Mouse (Mus musculus): ENCODE results near the gene Wdr35. TPM values are rescaled to one million over a fixed set of nuclear protein-coding genes. Genes with fewer than 3 reads are reported as not detected.
"Not testable (repeated sequence)": the region's sequence is repeated elsewhere in the genome, so short reads cannot be mapped to it uniquely, and the experiment has no call there.

Gene Wdr35
- total RNA-seq (2022) = 10 to 100 TPM; 39.5 to 48.2 (median 43.8) TPM

DNA sequence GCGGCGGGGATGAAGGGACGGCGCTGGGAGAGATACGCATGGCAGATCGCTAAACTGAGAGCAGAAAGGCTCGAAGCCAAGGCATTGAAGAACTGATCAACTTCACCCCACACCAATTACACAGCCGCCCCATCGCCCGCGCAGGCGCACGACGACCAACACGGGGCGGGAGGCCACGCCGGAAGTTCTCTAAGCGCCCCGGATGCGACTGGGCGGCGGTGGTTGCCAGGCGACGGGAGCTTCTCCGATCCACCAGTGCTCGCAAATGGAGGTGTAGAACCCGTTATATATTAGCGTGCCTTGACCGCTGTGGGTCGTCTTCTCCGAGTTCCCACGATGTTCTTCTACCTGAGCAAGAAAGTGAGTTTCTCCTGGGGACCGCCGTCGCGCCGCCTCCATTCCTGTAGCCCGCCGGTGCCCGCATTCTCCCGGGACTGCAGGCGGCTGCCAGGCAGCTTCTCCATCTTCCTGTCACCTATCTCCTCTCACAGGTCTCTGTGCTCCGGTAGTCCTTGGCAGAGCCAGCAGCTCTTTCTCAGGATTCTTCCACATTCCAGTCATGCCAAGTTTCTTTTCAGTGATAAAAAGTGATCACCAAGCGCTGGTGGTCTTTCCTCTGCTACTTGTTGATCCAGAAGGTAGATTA lies at the start of gene Wdr35:
Wdr35 (plus strand) TSS at position 73 of the 646 bp plus-strand sequence.
- peak; percentile 81 to 89 for DNase-seq (ENCODE audit: low spot score in 2 of 2)

DNA sequence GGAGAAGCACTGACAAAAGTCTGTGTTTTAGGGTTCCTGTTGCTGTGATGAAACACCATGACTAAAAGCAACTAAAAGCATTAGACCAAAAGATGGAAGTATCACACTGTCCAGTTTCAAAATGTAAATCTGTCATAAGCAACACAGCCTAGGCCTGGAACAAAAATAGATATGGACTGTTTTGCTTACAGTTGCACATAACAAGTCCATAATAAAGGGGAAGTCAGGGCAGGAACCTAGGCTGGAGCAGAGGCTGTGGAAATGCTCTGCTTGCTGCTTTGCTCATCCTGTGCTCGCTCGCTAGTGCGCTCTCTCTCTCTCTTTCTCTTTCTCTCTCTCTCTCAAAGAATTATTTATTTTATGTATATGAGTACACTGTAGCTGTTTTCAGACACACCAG lies 46.0 kb upstream of the Wdr35 start:
- DNase-seq (ENCODE audit: low spot score in 2 of 2) = no peak

DNA sequence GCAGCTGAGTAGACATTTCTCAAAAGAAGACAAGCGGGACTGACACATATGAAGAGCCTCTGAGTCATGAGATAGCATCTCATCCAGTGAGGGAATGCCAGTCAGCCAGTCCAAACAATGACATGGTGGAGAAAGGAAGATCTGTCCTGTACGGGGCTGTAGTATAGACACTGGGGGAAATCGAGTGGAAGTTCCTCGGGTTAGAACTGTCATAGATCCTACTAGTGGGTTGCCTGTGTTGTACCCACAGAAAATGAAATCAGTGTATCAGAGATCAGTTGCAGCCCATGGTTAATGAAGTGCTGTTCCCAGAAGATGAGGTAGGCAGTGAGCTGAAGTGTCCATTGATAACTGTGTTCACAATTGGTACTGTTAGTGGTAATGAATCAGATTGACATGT lies 44.9 kb upstream of the Wdr35 start:
- no peak for DNase-seq (ENCODE audit: low spot score in 2 of 2)

DNA sequence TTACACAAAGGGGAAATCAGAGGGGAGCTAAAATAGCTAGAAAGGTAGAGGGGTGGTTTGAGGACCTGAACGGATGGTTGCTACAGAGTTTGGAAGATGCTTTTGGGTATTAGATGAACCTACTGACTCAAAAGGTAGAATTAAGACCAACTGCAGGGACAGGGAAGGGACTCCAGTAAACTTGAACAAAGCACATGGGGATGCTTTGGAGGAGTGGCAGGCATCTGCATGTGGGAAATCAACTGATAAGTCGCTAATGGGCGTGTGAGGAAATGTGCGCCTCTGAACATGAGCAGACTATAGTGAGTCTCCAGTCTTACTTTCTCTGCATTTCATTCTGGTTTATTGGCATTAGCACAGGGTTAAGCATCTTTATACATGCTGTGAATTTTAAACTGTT lies 42.6 kb upstream of the Wdr35 start:
- no peak for DNase-seq (ENCODE audit: low spot score in 2 of 2)

DNA sequence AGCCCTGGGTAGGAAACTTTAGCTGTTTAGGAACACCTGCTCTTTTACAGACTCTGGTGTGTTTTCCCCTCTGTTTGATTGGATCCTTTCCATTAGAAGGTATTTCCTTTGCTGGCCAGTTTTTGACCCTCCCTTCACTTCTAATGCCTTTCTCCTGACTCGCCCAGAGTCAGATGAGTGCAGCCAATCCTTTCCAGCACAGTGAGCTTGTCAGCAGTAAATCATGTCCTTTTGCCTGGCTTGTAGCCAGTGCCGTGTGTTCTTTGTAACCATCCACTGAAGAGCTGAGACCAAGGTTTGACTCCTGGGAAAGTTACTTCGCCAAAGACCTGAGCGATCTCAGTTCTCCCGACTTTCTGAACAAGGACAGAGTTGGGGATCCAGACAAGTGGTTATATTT lies 38.3 kb upstream of the Wdr35 start:
- DNase-seq (ENCODE audit: low spot score in 2 of 2) = no peak

DNA sequence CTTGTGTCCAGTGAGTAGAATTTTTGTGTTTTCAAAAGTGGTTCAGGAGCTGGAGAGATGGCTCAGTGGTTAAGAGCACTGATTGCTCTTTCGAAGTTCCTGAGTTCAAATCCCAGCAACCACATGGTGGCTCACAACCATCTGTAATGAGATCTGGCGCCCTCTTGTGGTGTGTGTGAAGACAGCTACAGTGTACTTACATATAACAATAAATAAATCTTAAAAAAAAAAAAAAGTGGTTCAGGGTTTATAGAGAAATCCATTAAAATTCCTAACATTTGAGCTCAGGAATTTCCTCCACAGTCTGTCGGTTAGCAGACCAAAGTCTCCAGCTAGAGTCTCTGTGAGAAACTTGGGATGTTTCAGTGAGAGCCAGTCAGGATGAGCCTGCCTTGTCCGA lies 37.5 kb upstream of the Wdr35 start:
- not testable (repeated sequence) for DNase-seq (ENCODE audit: low spot score in 2 of 2)

DNA sequence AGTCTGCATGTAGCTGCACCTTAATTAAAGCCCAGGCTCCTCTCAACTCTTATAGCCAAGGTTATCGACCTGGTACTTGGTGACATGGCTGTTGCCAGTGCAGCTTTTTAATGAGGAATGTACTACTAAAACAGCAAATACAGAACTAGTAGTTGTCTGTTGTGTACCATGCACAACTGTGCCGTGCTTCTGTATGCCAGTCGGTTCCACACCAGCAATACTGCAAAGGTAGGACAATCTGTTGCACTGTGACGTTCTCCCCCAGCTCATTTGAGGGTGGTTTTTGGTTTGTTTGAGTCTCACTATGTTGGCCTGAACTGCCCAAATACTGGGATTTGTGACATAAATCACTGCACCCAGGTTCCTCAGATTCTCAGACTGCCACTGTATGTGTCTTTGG lies 34.2 kb upstream of the Wdr35 start:
- no peak for DNase-seq (ENCODE audit: low spot score in 2 of 2)

DNA sequence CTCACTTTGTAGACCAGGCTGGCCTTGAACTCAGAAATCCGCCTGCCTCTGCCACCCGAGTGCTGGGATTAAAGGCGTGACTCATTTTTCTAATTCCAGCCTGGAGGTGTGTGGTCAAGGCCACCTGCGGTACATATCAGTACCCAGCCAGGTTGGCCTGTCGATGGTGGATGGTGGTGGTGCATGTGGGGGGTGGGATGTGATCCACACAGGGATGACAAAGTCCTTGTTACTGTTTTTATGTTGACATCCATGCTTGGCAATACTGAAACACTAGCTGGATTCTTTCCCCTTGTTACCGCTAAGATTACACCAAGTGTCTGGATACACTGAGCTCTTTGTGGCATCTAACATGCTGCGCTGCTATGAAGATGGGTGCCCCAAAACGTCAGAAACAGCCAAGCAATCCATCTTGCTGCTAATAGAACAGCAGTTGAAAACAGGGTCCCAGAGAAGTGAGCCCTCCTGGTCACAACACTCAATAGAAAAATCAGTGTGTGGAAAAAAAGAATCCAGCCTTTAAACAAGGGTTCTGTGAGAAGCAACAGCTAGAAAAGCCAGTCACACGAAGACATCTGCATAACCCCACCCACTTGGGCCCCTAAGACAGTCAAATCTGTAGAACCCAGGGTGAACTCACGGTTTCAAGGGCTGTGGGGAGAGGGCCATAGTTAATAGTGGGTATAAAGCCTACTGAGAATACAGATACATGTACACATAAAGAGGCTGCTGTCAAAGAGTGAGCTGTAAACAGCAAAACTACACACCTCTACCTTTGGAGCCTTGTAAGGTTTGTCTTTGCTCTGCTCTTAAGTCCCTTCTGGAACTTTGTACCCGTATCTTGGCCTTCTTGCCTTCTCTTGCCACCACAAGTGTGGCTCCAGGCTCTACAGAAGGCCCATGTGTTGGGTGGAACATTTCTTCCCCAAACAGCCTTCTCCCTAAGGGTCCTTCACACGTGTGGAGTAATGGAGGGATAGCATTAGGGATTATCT lies 33.4 kb upstream of the Wdr35 start:
- DNase-seq (ENCODE audit: low spot score in 2 of 2) = no peak

DNA sequence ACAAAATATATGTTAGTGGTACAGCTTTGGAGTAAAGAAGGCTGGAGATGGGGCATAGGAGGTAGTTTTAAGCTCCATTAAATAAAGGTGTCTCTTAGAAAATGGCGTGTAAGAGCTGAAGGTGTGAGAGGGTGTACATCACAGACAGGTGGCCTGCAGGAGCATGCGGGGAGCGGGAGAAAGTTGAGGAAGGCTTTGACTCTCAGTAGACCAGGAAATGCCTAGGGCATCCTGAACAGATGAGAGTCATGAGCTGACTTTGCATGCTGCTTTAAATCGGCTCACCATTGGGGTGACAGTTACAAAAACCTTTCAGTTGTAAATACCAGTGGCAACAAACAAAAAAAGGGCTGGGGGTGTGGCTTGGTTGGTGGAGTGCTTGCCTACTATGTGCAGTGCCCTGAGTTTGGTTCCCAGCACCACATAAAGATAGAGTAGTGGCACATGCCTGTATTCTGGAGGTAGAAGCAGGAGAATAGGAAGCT lies 32.5 kb upstream of the Wdr35 start:
- DNase-seq (ENCODE audit: low spot score in 2 of 2) = no peak

DNA sequence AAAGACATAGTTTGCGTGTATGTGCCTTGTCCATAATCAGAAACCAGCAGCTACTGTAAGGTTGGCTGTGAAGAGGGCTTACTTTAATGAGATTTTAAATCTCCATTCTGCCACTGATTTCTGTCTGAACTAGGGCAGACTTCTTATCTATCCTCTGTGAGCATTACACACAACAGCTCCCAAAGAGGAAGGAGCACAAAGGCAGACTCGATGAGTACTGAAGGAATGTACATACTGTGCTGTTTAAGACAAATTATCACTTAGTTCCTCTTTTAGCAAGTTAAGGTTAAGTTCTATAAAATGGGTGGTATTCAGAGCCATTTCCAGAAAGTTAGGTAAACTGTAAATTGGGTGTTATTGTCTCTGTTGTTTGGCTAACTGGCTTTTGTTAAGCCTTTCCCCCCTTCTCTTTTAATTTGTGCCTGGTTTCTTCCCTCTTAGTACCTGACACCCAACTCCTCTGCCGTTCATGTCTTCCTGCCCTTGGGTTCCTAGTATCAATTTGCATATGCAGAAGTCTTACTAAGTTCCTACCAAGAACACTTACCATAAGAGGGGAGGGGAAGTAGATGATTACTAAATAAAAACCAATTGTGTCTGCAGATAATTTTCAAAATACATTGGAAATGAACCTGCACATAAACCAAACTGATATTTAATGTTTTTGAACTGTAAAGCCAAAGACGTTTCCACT lies 31.8 kb upstream of the Wdr35 start:
- no peak for DNase-seq (ENCODE audit: low spot score in 2 of 2)

DNA sequence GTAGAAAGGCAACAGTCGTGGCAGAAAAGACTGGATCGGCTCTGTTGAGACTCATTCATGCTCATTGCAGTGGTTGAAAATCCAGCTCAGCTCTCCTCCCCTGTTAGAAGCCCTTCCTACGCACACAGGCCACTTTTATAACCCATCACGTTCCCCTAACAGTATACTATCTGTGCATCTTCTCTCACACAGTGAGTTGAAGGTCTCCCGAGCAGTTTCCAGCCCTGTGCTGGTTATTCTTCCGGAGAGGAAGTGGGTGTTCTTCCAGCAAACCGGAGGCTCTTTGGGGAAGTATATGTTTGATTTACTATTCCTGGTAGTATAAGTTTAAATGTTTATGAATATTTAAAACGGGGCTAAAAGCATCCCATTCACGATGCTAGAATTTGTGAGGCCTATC lies 26.5 kb upstream of the Wdr35 start:
- DNase-seq (ENCODE audit: low spot score in 2 of 2) = no peak

DNA sequence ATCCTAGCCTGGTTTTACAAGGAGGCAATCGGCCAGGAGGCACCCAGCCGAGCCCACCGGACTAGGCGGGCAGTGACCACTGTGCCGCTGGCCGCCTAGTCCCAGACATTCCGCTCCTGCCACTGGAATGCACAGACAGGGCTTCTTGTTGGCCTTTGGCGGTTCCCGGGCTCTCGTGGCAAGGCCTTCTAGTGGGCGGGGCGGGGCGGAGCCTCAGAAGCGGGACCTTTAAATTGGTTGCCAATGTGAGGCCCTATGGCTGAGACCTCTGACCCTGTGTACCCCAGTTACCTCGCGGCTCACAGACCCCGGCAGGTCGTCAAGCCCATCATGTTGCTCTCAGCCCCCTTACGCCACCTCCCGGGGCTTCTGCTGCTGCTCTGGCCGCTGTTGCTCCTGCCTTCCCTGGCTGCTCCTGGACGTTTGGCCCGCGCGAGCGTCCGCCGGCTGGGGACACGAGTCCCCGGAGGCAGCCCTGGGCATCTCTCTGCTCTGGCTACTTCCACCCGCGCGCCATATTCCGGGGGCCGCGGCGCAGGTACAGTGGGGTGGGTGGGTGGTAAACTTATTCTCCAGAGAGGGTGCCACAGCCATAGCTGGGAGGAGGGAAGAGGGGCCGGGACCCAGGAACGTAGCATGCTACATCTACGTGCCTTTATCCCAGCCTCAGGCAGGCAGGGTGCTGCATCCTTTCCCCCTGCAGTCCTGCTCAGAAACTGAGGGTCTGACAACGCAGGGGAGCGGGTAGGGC lies 25.8 kb upstream of the Wdr35 start, which contains the start of gene Matn3:
Matn3 (plus strand) TSS at position 216 of the 751 bp plus-strand sequence.
- peak in 1 of 2 experiments; percentile 15 for DNase-seq (ENCODE audit: low spot score in 2 of 2)

DNA sequence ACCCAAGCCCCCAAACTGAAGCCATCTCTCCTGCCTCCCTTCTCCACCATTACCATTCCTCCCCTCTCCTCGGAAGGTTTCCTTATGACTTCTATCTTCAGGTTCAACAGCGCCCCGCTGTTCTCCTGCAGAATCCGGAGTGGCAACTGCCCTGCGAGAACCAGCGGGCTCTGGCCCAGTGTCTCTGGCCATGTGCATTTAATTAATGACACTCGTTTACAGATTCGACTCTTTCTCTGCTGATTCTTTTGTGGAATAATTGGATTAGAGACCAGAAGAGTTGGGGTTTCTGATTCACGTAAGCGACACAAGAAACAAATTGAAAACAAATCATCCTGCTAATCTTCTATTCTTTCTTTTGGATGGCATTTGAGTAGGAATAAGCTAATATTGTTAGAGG lies 20.6 kb upstream of the Wdr35 start:
- DNase-seq (ENCODE audit: low spot score in 2 of 2) = no peak

DNA sequence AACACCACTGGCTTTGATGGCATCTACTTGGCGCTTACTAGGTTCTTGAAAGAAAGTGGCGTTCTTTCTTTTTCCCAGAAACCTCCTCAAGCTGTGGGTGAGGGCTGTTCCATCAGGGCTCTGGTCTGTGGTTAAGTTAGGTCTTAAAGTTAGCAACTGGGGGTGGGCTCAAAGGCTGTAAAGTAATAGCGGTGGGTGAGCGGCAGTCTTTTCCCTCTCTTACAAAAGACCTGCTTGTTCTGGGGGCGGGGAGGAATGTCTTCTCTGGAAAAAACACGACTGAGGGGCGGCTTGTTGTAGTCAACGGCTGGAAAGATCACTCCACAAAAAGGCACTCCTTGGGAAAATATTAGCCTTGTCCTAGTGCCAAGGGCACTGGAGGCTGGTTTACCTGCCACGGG lies 19.5 kb upstream of the Wdr35 start:
- no peak for DNase-seq (ENCODE audit: low spot score in 2 of 2)

DNA sequence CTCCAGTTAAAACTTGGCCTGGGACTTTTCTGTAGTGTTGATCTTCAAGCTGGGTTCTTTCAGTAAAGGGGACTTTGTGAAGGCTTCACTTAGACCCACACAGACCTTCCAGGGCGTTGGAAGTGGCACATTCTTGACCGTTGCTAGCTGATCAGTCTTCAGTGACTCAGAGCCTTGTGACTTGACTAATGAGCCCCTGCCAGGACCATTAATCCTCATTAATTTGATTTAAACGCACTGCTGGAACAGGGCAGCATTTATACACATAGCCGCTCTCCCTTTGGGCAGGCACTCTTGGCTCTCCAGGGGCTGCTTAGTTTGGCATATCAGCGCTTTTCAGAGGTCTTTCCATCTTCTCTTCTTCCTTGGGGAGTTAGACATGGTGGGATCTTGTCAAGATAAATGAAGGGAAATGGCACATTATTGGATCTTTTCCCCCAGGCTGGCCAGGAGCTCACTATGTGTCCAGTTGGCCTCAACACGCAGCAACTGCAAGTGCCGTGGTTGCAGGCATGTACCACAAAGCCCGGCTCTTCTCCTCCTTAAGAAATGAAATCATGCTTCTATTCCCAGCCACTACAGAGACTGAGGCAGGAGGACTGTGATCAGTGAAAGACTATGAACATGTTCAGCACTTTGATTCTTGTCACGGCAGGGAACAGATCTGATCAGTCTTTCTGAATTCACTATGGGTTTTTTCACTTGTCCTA lies 11.9 kb upstream of the Wdr35 start:
- no peak for DNase-seq (ENCODE audit: low spot score in 2 of 2)

DNA sequence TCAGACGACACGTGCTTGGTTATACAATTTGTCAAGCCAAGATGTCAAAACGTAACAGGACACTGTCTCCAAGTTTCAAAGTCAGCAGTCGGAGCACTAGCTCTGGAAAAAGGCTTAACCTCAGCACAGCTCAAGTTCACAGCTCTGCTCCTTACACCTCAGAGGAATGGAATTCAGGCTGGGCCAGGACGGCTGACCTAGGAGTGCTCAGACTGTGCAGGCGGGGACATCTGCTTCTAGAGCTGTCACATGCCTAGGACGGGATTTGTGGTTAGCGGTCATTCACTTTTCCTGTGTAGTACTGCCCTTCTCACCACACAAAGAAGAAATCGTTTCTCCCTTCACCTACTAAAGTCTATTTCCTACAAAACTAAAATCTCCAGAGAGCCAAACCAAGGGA lies 3.9 kb upstream of the Wdr35 start:
- no peak for DNase-seq (ENCODE audit: low spot score in 2 of 2)

DNA sequence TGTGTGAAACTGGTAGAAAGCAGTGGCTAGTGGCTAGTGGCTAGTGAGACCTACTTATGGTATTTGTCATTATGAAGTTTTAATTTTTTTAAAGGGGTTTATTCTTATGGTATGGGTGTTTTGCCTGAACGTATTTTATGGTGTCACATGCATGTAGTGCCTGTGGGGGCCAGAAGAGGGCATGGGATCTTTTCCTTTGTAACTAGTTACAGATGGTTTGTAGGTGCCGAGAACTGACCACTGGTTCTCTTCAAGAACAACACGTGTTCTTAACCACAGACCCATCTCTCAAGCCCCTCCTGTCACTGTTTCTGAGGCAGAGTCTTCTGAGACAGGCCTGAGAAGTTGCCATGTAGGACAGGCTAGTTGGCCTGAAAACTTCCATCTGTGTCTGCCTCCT lies 1.4 kb downstream of the Wdr35 start:
- no peak for DNase-seq (ENCODE audit: low spot score in 2 of 2)

DNA sequence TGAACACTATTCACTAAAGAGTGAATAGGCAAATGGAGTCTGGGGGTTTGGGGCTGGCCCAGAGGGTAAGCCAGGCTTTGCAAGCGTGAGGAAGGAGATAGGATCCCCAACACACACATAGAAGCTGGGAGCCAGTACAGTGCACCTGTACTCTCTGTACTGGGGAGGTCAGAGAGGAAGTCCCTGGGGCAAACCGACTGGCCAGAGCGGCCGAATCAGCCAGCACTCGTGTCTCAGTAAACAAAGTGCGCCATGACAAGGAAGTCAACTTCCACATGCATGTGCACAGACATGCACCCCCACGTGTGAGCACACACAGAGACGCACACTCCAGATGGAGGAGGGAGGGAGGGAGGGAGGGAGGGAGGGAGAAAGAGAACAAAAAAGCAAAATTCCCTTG lies 19.5 kb downstream of the Wdr35 start:
- no peak for DNase-seq (ENCODE audit: low spot score in 2 of 2)

DNA sequence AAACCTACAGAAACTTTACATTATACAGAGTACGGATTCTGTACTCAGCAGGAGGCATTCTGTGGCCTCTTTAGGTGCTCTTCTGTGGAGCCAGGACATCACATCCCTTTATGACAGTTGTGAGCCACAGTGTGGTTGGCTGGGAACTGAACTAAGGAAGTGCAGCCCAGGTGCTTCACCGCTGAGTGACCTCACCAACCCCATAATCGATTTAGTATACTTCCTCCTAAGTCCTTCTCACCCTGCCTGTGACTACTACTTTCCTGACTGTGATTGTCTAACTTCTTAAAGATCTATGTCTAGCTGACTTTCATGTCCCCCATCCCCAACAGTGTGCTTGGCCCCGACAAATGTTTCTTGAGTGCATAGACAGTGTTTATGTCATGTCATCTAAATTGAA lies 24.6 kb downstream of the Wdr35 start:
- no peak for DNase-seq (ENCODE audit: low spot score in 2 of 2)

DNA sequence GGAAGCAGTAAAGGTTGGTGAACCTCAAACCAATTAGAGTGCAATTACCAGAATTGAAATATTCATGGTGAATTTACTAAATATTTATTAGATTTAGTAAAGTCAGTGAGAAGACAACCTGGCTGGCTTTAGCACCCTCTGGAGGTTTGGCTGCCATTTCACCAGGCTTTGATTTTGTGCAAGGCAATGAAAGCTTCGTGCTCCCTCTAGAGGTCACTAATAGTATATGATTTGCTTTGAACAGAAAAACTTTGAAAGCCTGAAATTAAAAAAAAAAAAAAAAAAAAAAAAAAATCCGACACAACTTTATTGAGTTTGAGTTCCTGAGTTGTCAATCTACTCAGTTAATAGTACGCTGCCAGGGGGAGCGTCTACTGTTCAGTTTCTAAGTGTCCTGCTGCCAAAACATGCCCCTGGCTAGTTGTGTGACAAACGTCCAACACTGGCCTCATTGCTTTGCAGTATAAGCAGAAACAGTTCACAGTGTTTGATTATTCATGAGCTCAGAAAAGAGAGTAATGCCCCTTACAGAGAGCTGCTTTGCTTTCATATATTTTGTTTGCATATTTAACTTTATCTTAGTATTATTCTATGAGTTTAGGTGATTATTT lies 28.5 kb downstream of the Wdr35 start:
- peak in 1 of 2 experiments; percentile 32 for DNase-seq (ENCODE audit: low spot score in 2 of 2)
